Mouse (Mus musculus): Measurements from ENCODE around the gene AW822073.
"Not testable (repeated sequence)": the region's sequence is repeated elsewhere in the genome, so short reads cannot be mapped to it uniquely, and the experiment has no call there.

DNA sequence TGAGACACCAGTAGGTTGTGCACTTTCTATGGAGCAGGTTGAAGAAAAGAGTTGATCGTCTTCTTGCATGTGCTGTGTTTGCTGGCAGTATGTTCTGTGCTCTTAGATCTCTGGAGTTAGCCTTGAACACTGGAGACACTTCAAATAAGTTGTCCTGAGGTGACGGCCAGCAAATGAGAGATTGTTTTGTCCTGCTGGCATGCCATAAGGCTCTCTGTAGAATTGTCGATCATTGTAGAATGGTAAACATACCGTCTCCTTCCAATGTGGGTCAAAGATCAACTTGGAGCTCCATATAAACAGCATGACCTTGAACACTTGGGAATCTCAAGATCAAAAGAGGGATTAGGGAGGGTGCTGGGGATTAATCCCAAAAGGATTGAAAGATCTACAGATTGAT lies 1.6 kb upstream of the AW822073 start:
- not testable (repeated sequence) for TF ChIP-seq ZC3H11A (IDR thresholded peaks at IDR 0.05; ENCODE audit: borderline replicate concordance, low read depth, low read length); HCFC1 (IDR thresholded peaks at IDR 0.05; ENCODE audit: borderline replicate concordance, insufficient read depth, low read length); CHD2 (IDR thresholded peaks at IDR 0.05; ENCODE audit: low read depth, low read length)

All from ES-E14 (cell line).